Mouse (Mus musculus): ENCODE measurements at regions not wholly inside any gene's neighbourhood (a gene's known extent, or its start where the extent isn't known, plus 50 kb on each side); places are given as distances from the start of the nearest gene placed in this dataset.

GRCm38 (mm10) chr16:71622664-71623063, 685.4 kb upstream of the Robo1 start:
- Histone ChIP-seq H3K4me3 (no peak overlapping the region), H3K27ac (no peak overlapping the region)
- no peak for TF ChIP-seq CTCF (IDR thresholded peaks at IDR 0.05)
- no peak for DNase-seq
- intact Hi-C loops (cut with DNase I), result no loop called here

DNA sequence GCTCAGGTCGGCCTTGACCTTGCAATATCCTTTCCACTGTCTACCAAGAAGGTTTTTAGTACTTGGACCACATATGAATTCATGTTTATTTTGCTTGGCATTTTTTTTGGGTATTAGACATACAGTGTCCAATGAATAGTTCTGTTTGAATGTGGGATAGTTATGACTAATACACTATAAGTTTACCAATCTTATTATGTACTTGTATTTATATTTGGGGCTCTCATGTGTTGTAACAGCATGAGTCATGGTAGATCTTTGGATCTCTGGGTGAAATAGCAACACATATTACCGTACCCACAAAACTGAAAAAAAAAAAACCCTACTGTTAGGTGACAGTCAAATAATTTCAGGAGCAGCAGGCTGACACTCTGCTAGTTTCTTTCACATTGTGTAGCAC, 667.7 kb upstream of the Robo1 start:
- H3K4me3 ChIP-seq, result no peak overlapping the region
- no peak for TF ChIP-seq CTCF (IDR thresholded peaks at IDR 0.05)
- DNase-seq, result no peak
- intact Hi-C loops (cut with DNase I), result no loop called here
- H3K27ac ChIP-seq, result no peak overlapping the region

DNA sequence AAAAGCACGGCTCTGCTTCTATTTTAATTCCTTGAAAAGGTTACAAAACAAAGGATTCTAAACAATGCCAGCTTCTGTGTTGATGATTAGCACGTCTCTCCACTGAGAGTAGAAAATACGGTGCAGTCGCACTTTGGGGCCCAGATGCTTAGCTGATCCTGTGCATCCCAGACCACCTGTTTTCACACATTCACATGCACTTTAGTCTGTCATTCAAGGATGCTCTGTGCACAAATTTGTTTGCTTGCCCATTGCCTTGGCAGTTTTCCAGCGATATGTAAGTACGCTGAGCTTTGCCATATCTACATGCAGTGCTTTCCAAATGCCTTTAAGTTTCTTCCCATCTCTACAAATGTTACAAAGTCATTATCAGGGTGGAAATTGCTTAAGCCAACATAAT, 664.9 kb upstream of the Robo1 start:
- DNase-seq, result no peak
- H3K27ac ChIP-seq, result no peak overlapping the region
- no peak for TF ChIP-seq CTCF (IDR thresholded peaks at IDR 0.05)
- intact Hi-C loops (cut with DNase I), result no loop called here
- no peak overlapping the region for H3K4me3 ChIP-seq

- no peak for DNase-seq
- Histone ChIP-seq H3K27ac (no peak overlapping the region), H3K4me3 (no peak overlapping the region)
- TF ChIP-seq CTCF (IDR thresholded peaks at IDR 0.05), result no peak
- intact Hi-C loops (cut with DNase I), result no loop called here
Measured at GRCm38 (mm10) chr16:71678075-71678701, 629.9 kb upstream of the Robo1 start.

DNA sequence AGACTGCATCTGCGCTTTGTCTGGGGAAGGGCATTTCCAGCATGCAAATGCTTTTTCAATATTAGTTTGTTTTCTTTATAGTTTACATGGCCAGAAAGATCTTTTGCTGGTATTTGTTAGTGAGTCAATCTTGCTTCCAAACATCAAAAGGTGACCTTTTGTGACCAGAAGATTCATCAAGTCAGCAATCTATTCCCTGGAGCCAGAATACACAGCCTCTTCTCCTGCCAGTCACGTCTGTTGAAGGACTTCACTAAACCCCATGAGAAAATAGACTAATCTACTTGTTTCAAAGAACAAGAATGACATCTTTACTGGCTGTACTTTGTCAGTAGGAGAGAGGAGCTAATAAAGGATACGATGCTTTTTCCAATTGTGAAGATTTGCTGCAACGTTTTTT, 614.6 kb upstream of the Robo1 start:
- Histone ChIP-seq H3K27ac (no peak overlapping the region), H3K4me3 (no peak overlapping the region)
- no peak for TF ChIP-seq CTCF (IDR thresholded peaks at IDR 0.05)
- no peak for DNase-seq
- intact Hi-C loops (cut with DNase I), result no loop called here

GRCm38 (mm10) chr16:71705846-71706245, 602.3 kb upstream of the Robo1 start:
- Histone ChIP-seq H3K4me3 (no peak overlapping the region), H3K27ac (no peak overlapping the region)
- no peak for DNase-seq
- TF ChIP-seq CTCF (IDR thresholded peaks at IDR 0.05), result no peak
- intact Hi-C loops (cut with DNase I), result no loop called here

DNA sequence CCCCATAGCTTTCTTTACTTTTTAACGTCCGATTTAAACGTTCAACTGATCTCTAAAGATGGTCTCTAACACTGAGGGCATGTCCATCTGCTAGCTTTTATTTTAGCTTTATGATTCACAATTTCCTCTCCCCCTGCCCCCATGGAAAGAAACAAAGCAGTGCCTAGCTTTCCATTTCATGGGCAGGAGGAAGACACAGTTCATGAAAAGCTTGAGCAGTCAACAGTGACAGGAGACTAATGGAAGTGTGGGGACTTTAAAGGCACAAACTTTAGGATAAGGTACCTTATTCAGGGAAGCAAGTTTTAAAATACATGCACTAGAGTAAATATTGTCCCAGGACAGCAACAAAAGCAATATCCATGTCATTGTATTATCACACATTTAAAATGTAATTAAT, 598.4 kb upstream of the Robo1 start:
- intact Hi-C loops (cut with DNase I), result no loop called here
- no peak overlapping the region for H3K27ac ChIP-seq
- H3K4me3 ChIP-seq, result no peak overlapping the region
- DNase-seq, result no peak
- no peak for TF ChIP-seq CTCF (IDR thresholded peaks at IDR 0.05)

DNA sequence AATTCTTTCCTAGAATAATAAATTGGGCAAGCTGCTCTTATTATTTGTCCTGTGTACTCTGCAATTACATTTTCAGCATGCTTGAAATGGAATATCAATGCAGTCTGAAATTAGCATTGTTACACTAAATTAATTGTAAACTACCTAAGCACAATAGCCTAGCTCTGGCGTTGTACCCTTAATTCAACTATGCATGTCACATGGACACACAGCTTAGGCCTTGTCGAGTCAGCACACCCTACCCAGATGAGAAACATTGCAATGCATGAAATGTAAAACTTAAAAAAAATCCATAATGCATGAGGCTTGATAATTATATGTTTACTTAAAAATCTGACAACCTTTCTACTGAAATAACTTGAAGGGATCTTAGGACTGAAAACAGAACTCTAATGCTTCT, 596.2 kb upstream of the Robo1 start:
- no peak for TF ChIP-seq CTCF (IDR thresholded peaks at IDR 0.05)
- Histone ChIP-seq H3K27ac (no peak overlapping the region), H3K4me3 (no peak overlapping the region)
- intact Hi-C loops (cut with DNase I), result no loop called here
- DNase-seq, result no peak

DNA sequence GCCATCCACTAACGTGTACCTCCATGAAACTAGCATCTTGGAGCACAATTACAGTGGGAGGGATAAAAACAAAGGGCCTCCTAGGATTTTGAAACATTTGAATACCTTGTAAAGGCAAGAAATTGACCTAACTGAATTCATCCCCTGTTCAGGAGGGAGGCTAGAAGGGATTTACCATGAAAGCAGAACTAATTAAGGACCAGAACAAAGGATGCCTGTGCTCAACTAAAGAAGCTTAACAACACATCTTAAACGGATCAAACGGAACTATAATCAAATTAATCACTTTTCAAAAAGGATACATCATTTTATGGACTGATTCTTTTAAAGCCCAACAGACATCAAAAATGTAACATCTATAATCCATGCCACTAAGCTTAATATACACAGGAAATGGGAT, 590.9 kb upstream of the Robo1 start:
- no peak overlapping the region for H3K4me3 ChIP-seq
- intact Hi-C loops (cut with DNase I), result no loop called here
- no peak for TF ChIP-seq CTCF (IDR thresholded peaks at IDR 0.05)
- no peak overlapping the region for H3K27ac ChIP-seq
- no peak for DNase-seq

DNA sequence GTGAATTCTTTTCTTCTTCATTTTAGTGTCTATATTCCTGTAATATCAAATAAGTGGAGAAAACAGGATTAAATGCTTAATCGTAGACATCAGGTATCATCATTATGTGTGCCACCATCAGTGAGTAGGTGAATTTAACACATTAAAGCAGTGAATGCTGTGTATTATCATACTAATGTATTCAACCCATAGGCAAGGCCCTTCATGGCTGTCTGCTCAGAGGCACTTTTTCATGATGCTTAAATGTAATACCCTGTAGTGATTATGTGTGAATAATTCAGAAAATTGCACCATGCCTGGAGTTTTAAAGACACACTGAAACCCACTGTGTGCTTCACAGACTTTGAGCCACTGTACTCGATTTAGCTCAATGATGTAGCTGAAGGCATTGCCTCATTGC, 583.2 kb upstream of the Robo1 start:
- H3K4me3 ChIP-seq, result no peak overlapping the region
- TF ChIP-seq CTCF (IDR thresholded peaks at IDR 0.05), result no peak
- intact Hi-C loops (cut with DNase I), result no loop called here

DNA sequence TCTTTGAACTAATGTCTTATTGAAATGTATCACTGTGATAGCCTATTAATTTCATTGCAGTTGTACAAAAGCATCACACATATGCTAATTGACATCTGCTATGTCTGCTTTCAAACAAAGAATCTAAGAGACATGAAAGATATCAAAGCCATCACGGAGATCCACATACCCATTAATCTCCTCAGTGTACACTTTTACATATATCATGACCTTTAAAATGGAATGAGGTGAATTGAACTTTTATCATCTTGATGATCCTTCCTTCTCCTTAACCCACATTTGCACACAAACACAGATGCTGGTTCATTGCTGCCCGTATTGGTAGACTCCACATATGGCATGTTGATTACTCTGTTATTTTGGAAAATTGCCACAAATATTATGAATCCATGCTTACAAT, 570.2 kb upstream of the Robo1 start:
- no peak for TF ChIP-seq CTCF (IDR thresholded peaks at IDR 0.05)
- DNase-seq, result no peak
- intact Hi-C loops (cut with DNase I), result no loop called here
- H3K4me3 ChIP-seq, result no peak overlapping the region
- H3K27ac ChIP-seq, result no peak overlapping the region

More for the DNA sequence above, 583.2 kb upstream of the Robo1 start:
- no peak overlapping the region for H3K27ac ChIP-seq
- no peak for DNase-seq

DNA sequence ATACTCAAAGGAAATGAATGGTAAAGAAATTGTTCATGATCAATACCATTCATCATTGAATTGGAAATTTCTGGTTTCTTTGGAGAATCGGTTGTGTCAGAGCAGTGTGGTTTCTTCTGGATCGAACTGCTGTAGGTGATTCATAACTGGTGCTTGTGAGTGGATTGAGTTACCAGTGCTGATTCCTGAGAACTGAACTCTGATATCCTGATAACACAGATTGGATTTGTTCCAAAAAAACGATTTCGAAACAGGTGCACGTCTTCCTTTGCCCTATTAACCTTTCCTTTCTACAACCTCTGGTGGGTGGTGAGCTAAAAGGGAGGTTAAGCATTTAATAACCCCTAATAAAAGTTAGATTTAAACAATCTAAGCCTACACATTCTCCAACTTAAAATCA, 569.0 kb upstream of the Robo1 start:
- Histone ChIP-seq H3K27ac (no peak overlapping the region), H3K4me3 (no peak overlapping the region)
- intact Hi-C loops (cut with DNase I), result no loop called here
- no peak for TF ChIP-seq CTCF (IDR thresholded peaks at IDR 0.05)
- DNase-seq, result no peak

- intact Hi-C loops (cut with DNase I), result no loop called here
- TF ChIP-seq CTCF (IDR thresholded peaks at IDR 0.05), result no peak
Measured at GRCm38 (mm10) chr16:71780945-71781344, 527.2 kb upstream of the Robo1 start.

DNA sequence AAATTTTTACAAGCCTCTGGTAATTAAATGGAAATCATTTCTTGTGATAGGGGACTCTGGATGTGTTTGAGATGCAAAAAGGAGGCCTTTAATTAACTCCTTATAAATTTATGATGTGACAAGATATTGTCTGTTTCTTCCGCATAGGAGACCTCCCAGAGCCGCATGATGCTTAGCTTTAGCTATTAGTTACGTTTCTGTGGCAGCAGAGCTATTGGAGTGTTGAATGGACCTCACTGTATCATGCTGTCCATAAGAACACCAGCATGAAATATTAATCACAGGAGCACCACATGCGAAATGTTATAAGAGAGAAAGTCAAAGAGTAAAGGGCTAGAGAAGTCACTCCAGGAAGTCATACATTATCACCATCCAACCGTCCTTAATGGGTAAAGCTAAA, 495.3 kb upstream of the Robo1 start:
- no peak for DNase-seq

More at GRCm38 (mm10) chr16:71780945-71781344, 527.2 kb upstream of the Robo1 start:
- no peak overlapping the region for H3K4me3 ChIP-seq
- H3K27ac ChIP-seq, result no peak overlapping the region
- no peak for DNase-seq

More for the DNA sequence above, 495.3 kb upstream of the Robo1 start:
- intact Hi-C loops (cut with DNase I), result no loop called here
- H3K27ac ChIP-seq, result no peak overlapping the region
- H3K4me3 ChIP-seq, result no peak overlapping the region
- no peak for TF ChIP-seq CTCF (IDR thresholded peaks at IDR 0.05)

Data from gastrocnemius, adult 2 months (tissue).